Mouse (Mus musculus): ENCODE measurements around the gene Slit3. TPM values are rescaled to one million over a fixed set of nuclear protein-coding genes. Genes with fewer than 3 reads are reported as not detected.

The Slit3 gene
- polyA plus RNA-seq, 1 experiment from 2014 or later, result not detected

GRCm38 (mm10) chr11:35447951-35448350 lies 326.9 kb downstream of the Slit3 start:
- Histone ChIP-seq H3K36me3 (ENCODE audit: inconsistent target) (no peaks in the 10 kb centered on the region), H3K27ac (no peak overlapping the region), H3K4me3 (ENCODE audit: inconsistent target) (no peak overlapping the region), H3K79me2 (ENCODE audit: inconsistent target) (no peaks in the 10 kb centered on the region)
- WGBS (ENCODE audit: missing documents), result 50% methylated on average over 9 of the region's 9 CpGs

- Histone ChIP-seq H3K79me2 (ENCODE audit: inconsistent target) (no peaks in the 10 kb centered on the region), H3K36me3 (ENCODE audit: inconsistent target) (no peaks in the 10 kb centered on the region), H3K4me3 (ENCODE audit: inconsistent target) (no peak overlapping the region), H3K27ac (no peak overlapping the region)
- 84% methylated on average over 6 of the region's 6 CpGs for WGBS (ENCODE audit: missing documents)
Measured at GRCm38 (mm10) chr11:35449199-35449598, 328.2 kb downstream of the Slit3 start.

- H3K36me3 ChIP-seq (ENCODE audit: inconsistent target), result no peaks in the 10 kb centered on the region
- H3K79me2 ChIP-seq (ENCODE audit: inconsistent target), result no peaks in the 10 kb centered on the region
- no peak overlapping the region for H3K4me3 ChIP-seq (ENCODE audit: inconsistent target)
- WGBS (ENCODE audit: missing documents), result 73% methylated on average over 3 of the region's 4 CpGs
- H3K27ac ChIP-seq, result no peak overlapping the region
Measured at GRCm38 (mm10) chr11:35451636-35452035, 330.6 kb downstream of the Slit3 start.

GRCm38 (mm10) chr11:35452413-35452812 lies 331.4 kb downstream of the Slit3 start:
- Histone ChIP-seq H3K4me3 (ENCODE audit: inconsistent target) (no peak overlapping the region), H3K27ac (no peak overlapping the region), H3K79me2 (ENCODE audit: inconsistent target) (no peaks in the 10 kb centered on the region), H3K36me3 (ENCODE audit: inconsistent target) (no peaks in the 10 kb centered on the region)
- 81% methylated on average over 5 of the region's 5 CpGs for WGBS (ENCODE audit: missing documents)

- 61% methylated on average over 10 of the region's 10 CpGs for WGBS (ENCODE audit: missing documents)
- Histone ChIP-seq H3K36me3 (ENCODE audit: inconsistent target) (no peaks in the 10 kb centered on the region), H3K4me3 (ENCODE audit: inconsistent target) (no peak overlapping the region), H3K79me2 (ENCODE audit: inconsistent target) (no peaks in the 10 kb centered on the region), H3K27ac (no peak overlapping the region)
Measured at GRCm38 (mm10) chr11:35454191-35454725, 333.2 kb downstream of the Slit3 start.

GRCm38 (mm10) chr11:35454781-35455180 lies 333.8 kb downstream of the Slit3 start:
- 89% methylated on average over 4 of the region's 4 CpGs for WGBS (ENCODE audit: missing documents)
- H3K4me3 ChIP-seq (ENCODE audit: inconsistent target), result no peak overlapping the region

GRCm38 (mm10) chr11:35458068-35458467 lies 337.0 kb downstream of the Slit3 start:
- Histone ChIP-seq H3K4me3 (ENCODE audit: inconsistent target) (no peak overlapping the region), H3K36me3 (ENCODE audit: inconsistent target) (no peaks in the 10 kb centered on the region), H3K79me2 (ENCODE audit: inconsistent target) (no peaks in the 10 kb centered on the region), H3K27ac (no peak overlapping the region)
- 67% methylated on average over 2 of the region's 2 CpGs for WGBS (ENCODE audit: missing documents)

More at GRCm38 (mm10) chr11:35454781-35455180, 333.8 kb downstream of the Slit3 start:
- no peaks in the 10 kb centered on the region for H3K36me3 ChIP-seq (ENCODE audit: inconsistent target)
- no peaks in the 10 kb centered on the region for H3K79me2 ChIP-seq (ENCODE audit: inconsistent target)
- no peak overlapping the region for H3K27ac ChIP-seq

- H3K36me3 ChIP-seq (ENCODE audit: inconsistent target), result no peaks in the 10 kb centered on the region
- WGBS (ENCODE audit: missing documents), result 85% methylated on average over 6 of the region's 6 CpGs
- no peaks in the 10 kb centered on the region for H3K79me2 ChIP-seq (ENCODE audit: inconsistent target)
- H3K27ac ChIP-seq, result no peak overlapping the region
- H3K4me3 ChIP-seq (ENCODE audit: inconsistent target), result no peak overlapping the region
Measured at GRCm38 (mm10) chr11:35466701-35467100, 345.7 kb downstream of the Slit3 start.

- Histone ChIP-seq H3K79me2 (ENCODE audit: inconsistent target) (no peaks in the 10 kb centered on the region), H3K36me3 (ENCODE audit: inconsistent target) (no peaks in the 10 kb centered on the region), H3K27ac (no peak overlapping the region), H3K4me3 (ENCODE audit: inconsistent target) (no peak overlapping the region)
- 89% methylated on average over 7 of the region's 7 CpGs for WGBS (ENCODE audit: missing documents)
Measured at GRCm38 (mm10) chr11:35468847-35469246, 347.8 kb downstream of the Slit3 start.

- Histone ChIP-seq H3K4me3 (ENCODE audit: inconsistent target) (no peak overlapping the region), H3K79me2 (ENCODE audit: inconsistent target) (no peaks in the 10 kb centered on the region), H3K36me3 (ENCODE audit: inconsistent target) (no peaks in the 10 kb centered on the region), H3K27ac (no peak overlapping the region)
- WGBS (ENCODE audit: missing documents), result 74% methylated on average over 4 of the region's 4 CpGs
Measured at GRCm38 (mm10) chr11:35469940-35470339, 348.9 kb downstream of the Slit3 start.

- Histone ChIP-seq H3K79me2 (ENCODE audit: inconsistent target) (no peaks in the 10 kb centered on the region), H3K27ac (no peak overlapping the region), H3K36me3 (ENCODE audit: inconsistent target) (no peaks in the 10 kb centered on the region), H3K4me3 (ENCODE audit: inconsistent target) (no peak overlapping the region)
- 85% methylated on average over 5 of the region's 5 CpGs for WGBS (ENCODE audit: missing documents)
Measured at GRCm38 (mm10) chr11:35470853-35471252, 349.8 kb downstream of the Slit3 start.

GRCm38 (mm10) chr11:35472842-35473616 lies 352.0 kb downstream of the Slit3 start:
- WGBS (ENCODE audit: missing documents), result 84% methylated on average over 8 of the region's 11 CpGs
- Histone ChIP-seq H3K4me3 (ENCODE audit: inconsistent target) (no peak overlapping the region), H3K27ac (no peak overlapping the region), H3K79me2 (ENCODE audit: inconsistent target) (no peaks in the 10 kb centered on the region), H3K36me3 (ENCODE audit: inconsistent target) (no peaks in the 10 kb centered on the region)

- WGBS (ENCODE audit: missing documents), result 96% methylated on average over 5 of the region's 5 CpGs
- no peaks in the 10 kb centered on the region for H3K79me2 ChIP-seq (ENCODE audit: inconsistent target)
- H3K36me3 ChIP-seq (ENCODE audit: inconsistent target), result no peaks in the 10 kb centered on the region
- H3K27ac ChIP-seq, result no peak overlapping the region
- no peak overlapping the region for H3K4me3 ChIP-seq (ENCODE audit: inconsistent target)
Measured at GRCm38 (mm10) chr11:35473617-35473996, 352.6 kb downstream of the Slit3 start.

GRCm38 (mm10) chr11:35480146-35480545 lies 359.1 kb downstream of the Slit3 start:
- Histone ChIP-seq H3K36me3 (ENCODE audit: inconsistent target) (no peaks in the 10 kb centered on the region), H3K4me3 (ENCODE audit: inconsistent target) (no peak overlapping the region), H3K27ac (no peak overlapping the region), H3K79me2 (ENCODE audit: inconsistent target) (no peaks in the 10 kb centered on the region)
- 84% methylated on average over 8 of the region's 8 CpGs for WGBS (ENCODE audit: missing documents)

- no peaks in the 10 kb centered on the region for H3K36me3 ChIP-seq (ENCODE audit: inconsistent target)
- WGBS (ENCODE audit: missing documents), result 55% methylated on average over 9 of the region's 9 CpGs
- no peak overlapping the region for H3K4me3 ChIP-seq (ENCODE audit: inconsistent target)
- no peaks in the 10 kb centered on the region for H3K79me2 ChIP-seq (ENCODE audit: inconsistent target)
- H3K27ac ChIP-seq, result no peak overlapping the region
Measured at GRCm38 (mm10) chr11:35481611-35482363, 360.8 kb downstream of the Slit3 start.

Data from macrophage (primary cell).